Mouse (Mus musculus) lung, postnatal 0 days (tissue): ENCODE results near the gene Kcnd3. TPM values are rescaled to one million over a fixed set of nuclear protein-coding genes. Genes with fewer than 3 reads are reported as not detected.
A peak's percentile ranks its signal among the peaks of the same experiment; 100 is the strongest.

ENCODE experiments used
- ATAC-seq: fragments of 200-750 bp; cut with Nextera tagmentation; 2 replicates; pipeline ENCODE4 v1.8.0; 2017; ENCODE audit warnings: moderate library complexity
- DNase-seq: peaks from one replicate; pipeline ENCODE4 v3.0.0-alpha.2; 2016; ENCODE audit warnings: low spot score
- H3K27ac ChIP-seq: fragments of 300-500 bp; sonication (generic); 2 replicates; pipeline ENCODE4 v1.5.1; 2014; ENCODE audit warnings: antibody characterized with exemption, mild to moderate bottlenecking, low read length, mixed read lengths
- H3K27me3 ChIP-seq: fragments of 300-500 bp; sonication (generic); replicated peaks from 2 replicates; pipeline ENCODE4 v1.6.1; 2014; ENCODE audit warnings: low read length, mixed read lengths; ENCODE audit not compliant: insufficient read depth
- H3K36me3 ChIP-seq: fragments of 300-500 bp; sonication (generic); 2 replicates; pipeline ENCODE4 v1.6.1; 2014; ENCODE audit warnings: low read length, mixed read lengths; ENCODE audit not compliant: insufficient read depth
- H3K4me1 ChIP-seq: fragments of 300-500 bp; sonication (generic); 2 replicates; pipeline ENCODE4 v1.6.1; 2014; ENCODE audit warnings: antibody characterized with exemption, low read depth, low read length, mixed read lengths; ENCODE audit not compliant: insufficient read depth
- H3K4me2 ChIP-seq: fragments of 300-500 bp; sonication (generic); replicated peaks from 2 replicates; pipeline ENCODE4 v1.6.1; 2014; ENCODE audit warnings: low read depth, mild to moderate bottlenecking, low read length, moderate library complexity, mixed read lengths
- H3K4me3 ChIP-seq: fragments of 300-500 bp; sonication (generic); 2 replicates; pipeline ENCODE4 v1.5.1; 2014; ENCODE audit warnings: low read depth, low read length
- H3K9ac ChIP-seq: fragments of 300-500 bp; sonication (generic); replicated peaks from 2 replicates; pipeline ENCODE4 v1.6.1; 2014; ENCODE audit warnings: low read depth, mild to moderate bottlenecking
- H3K9me3 ChIP-seq: fragments of 300-500 bp; sonication (generic); 2 replicates; pipeline ENCODE4 v1.6.1; 2016; ENCODE audit warnings: low read length, mixed read lengths
- CTCF ChIP-seq: IDR thresholded peaks from 2 replicates; pipeline ENCODE4 v1.5.1; 2016; ENCODE audit warnings: antibody characterized with exemption, mild to moderate bottlenecking
- EP300 ChIP-seq: IDR thresholded peaks from 2 replicates; pipeline ENCODE4 v1.6.1; 2016; ENCODE audit warnings: antibody characterized with exemption, mild to moderate bottlenecking, control low read depth
- WGBS: fragments of 180-500 bp; shearing (Covaris S2); extraction: QIAGEN DNeasy Blood & Tissue Kit; methylation state at CpG from one replicate; pipeline ENCODE4 v1.1.7; 2014; 5-methylcytosine and 5-hydroxymethylcytosine counted together
- polyA plus RNA-seq: library from polyadenylated mRNA; unstranded; fragments of >200 nt; fragmentation: Nextera tagmentation; extraction: Ambion mirVana; gene quantifications from 2 replicates; pipeline ENCODE4 v1.2.1, GENCODE M21; 2015

Kcnd3 gene
- polyA plus RNA-seq, 1 experiment from 2014 or later: 0.13 TPM

DNA sequence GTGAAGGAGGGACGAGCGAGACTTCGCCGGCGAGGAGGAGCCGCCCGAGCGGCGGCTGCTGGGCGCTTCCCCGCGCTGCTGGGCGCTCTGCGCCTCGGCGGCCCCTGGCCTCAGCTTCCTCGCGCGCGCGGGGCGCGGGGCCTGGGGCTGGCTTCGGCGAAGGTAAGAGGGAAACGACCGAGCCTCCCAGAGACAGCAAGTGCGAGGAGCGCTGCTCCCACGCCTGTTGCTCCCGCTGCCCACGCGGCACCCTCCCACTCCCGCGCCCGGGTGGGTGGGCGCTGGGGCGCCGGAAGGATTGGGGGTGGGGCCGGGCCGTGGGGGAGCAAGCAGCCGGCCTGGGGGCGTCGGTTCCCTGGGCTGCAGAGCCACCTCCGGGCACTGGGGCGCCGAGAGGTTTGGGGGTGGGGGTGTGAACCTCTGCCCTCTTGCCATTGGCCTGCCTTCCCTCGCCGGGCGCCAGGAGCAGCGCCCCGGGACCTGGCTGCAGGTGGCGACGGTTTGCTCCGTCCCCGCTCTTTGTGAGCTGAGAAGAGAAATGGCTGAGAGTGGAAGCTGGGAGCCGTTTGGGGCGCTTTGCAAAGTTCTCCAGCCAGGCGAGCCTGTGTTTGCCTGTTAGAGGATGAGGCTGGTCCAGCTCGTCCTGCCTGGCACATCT lies 555 bp downstream of the Kcnd3 start:
- H3K4me2 ChIP-seq: peak overlapping the region; percentile 99
- TF ChIP-seq EP300 (no peak), CTCF (no peak)
- no peak overlapping the region for H3K27ac ChIP-seq
- WGBS: under 1% methylated on average over 40 of the region's 60 CpGs
- no peak overlapping the region for H3K9ac ChIP-seq
- 0 out of 2 replicates have a peak, but pooled peaks cover 5% of the 10 kb centered on the region for H3K4me1 ChIP-seq
- peak overlapping the region; percentile 50 for H3K4me3 ChIP-seq
- DNase-seq (no peak), ATAC-seq (peak; percentile 35)
- H3K27me3 ChIP-seq: peaks cover 31% of the 10 kb centered on the region
- no peaks in the 10 kb centered on the region for H3K36me3 ChIP-seq
- no peaks in the 10 kb centered on the region for H3K9me3 ChIP-seq

DNA sequence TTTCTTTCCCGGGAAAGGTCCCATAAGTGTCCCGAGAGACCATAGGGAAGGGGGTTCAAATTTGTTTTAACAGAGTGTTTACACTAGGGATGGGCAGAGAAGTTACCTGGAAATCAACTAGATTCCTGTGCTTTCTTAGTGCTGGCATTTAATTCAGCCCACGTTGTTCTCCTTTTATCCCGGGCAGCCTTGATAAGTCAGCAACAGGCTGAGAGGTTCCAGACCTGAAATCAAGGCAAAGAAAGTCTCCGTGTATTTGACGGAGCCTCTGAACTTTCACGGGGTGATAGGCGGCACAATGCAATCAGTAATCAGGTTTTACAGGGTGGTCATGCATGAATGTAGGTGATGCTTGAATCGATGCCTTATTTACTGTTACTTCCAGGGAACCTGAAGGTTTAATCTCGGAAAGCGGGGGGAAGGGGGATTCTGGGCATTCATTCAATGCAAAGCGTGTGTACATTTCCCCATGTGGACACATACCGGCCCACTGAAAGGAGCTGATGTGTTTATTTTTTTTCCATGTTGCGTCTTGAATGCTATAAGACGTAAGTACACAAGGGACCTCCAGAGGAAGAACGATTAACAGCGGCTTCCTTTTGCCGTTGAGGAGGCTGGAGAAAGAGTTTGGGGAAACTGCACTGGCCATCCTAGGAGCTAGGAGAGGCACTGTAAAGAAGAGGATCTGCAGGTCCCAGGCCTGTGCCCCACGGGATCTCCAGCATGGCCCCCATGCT lies 1.3 kb downstream of the Kcnd3 start:
- Histone ChIP-seq H3K27ac (no peak overlapping the region), H3K9me3 (no peaks in the 10 kb centered on the region), H3K36me3 (no peaks in the 10 kb centered on the region), H3K4me2 (peak overlapping the region; percentile 99; the same call in 1 of the 2 replicates), H3K9ac (no peak overlapping the region), H3K27me3 (peaks cover 31% of the 10 kb centered on the region), H3K4me1 (0 out of 2 replicates have a peak, but pooled peaks cover 5% of the 10 kb centered on the region), H3K4me3 (peak overlapping the region; percentile 50; the same call in 1 of the 2 replicates)
- WGBS: 3% methylated on average over 19 of the region's 19 CpGs
- TF ChIP-seq EP300 (no peak), CTCF (no peak)
- no peak for DNase-seq
- no peak for ATAC-seq

DNA sequence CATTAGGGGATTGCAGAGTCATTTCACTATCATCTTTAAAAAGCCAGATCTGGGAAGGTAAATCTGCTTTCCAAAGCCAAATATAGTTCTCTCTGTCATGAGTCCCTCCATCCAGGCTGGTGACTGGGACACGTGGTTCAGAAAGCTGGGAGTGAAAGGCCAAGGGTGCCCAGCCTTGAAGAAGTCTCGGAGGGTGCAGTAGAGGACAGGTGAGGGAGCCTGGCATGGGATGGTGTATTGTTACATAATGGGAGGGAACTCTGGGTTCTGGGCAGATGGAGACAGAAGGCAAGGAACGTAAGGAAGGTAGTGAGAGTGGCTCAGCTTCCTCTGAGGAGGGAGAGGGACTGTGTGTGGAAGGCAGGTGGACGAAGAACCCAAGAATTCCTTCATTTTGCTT lies 5.5 kb downstream of the Kcnd3 start:
- Histone ChIP-seq H3K36me3 (no peaks in the 10 kb centered on the region), H3K9ac (no peak overlapping the region), H3K4me3 (no peak overlapping the region), H3K4me1 (0 out of 2 replicates have a peak, but pooled peaks cover 4% of the 10 kb centered on the region), H3K27me3 (peaks cover 13% of the 10 kb centered on the region), H3K27ac (no peak overlapping the region), H3K9me3 (no peaks in the 10 kb centered on the region), H3K4me2 (no peak overlapping the region)
- no peak for TF ChIP-seq EP300
- no peak for TF ChIP-seq CTCF
- no peak for ATAC-seq
- WGBS: 72% methylated on average over 4 of the region's 4 CpGs
- no peak for DNase-seq

GRCm38 (mm10) chr3:105466538-105466937 lies 14.4 kb downstream of the Kcnd3 start:
- H3K36me3 ChIP-seq: no peaks in the 10 kb centered on the region
- H3K27ac ChIP-seq: no peak overlapping the region
- H3K9ac ChIP-seq: no peak overlapping the region
- no peaks in the 10 kb centered on the region for H3K27me3 ChIP-seq
- 60% methylated on average over 8 of the region's 8 CpGs for WGBS
- H3K9me3 ChIP-seq: no peaks in the 10 kb centered on the region
- ATAC-seq (no peak), DNase-seq (no peak)
- TF ChIP-seq CTCF: no peak
- no peak for TF ChIP-seq EP300
- no peak overlapping the region for H3K4me2 ChIP-seq
- no peak overlapping the region for H3K4me3 ChIP-seq
- H3K4me1 ChIP-seq: no peaks in the 10 kb centered on the region

- H3K4me2 ChIP-seq: no peak overlapping the region
- no peak for TF ChIP-seq EP300
- ATAC-seq (no peak), DNase-seq (no peak)
- no peaks in the 10 kb centered on the region for H3K36me3 ChIP-seq
- no peaks in the 10 kb centered on the region for H3K4me1 ChIP-seq
- 74% methylated on average over 1 of the region's 1 CpGs for WGBS
- H3K27me3 ChIP-seq: no peaks in the 10 kb centered on the region
- H3K4me3 ChIP-seq: no peak overlapping the region
- no peak overlapping the region for H3K27ac ChIP-seq
- no peak overlapping the region for H3K9ac ChIP-seq
- H3K9me3 ChIP-seq: no peaks in the 10 kb centered on the region
These were observed 20.4 kb downstream of the Kcnd3 start for GRCm38 (mm10) chr3:105472564-105472963.

GRCm38 (mm10) chr3:105476408-105476807 lies 24.3 kb downstream of the Kcnd3 start:
- H3K36me3 ChIP-seq: no peaks in the 10 kb centered on the region

More at GRCm38 (mm10) chr3:105476408-105476807, 24.3 kb downstream of the Kcnd3 start:
- H3K4me3 ChIP-seq: no peak overlapping the region
- no peak for TF ChIP-seq CTCF
- no peak for TF ChIP-seq EP300
- H3K9me3 ChIP-seq: no peaks in the 10 kb centered on the region
- 85% methylated on average over 1 of the region's 1 CpGs for WGBS
- no peak overlapping the region for H3K4me2 ChIP-seq
- H3K27me3 ChIP-seq: no peaks in the 10 kb centered on the region
- DNase-seq: no peak
- no peak overlapping the region for H3K27ac ChIP-seq
- no peaks in the 10 kb centered on the region for H3K4me1 ChIP-seq
- no peak overlapping the region for H3K9ac ChIP-seq
- ATAC-seq: no peak
